Mouse (Mus musculus): ENCODE results near the gene Kcna7. TPM values are rescaled to one million over a fixed set of nuclear protein-coding genes. Genes with fewer than 3 reads are reported as not detected.

The Kcna7 gene
- total and polyA plus RNA-seq, 2 experiments from 2014 or later, result 0.06 TPM; not detected in 1

- peak; percentile 28; the same call in 1 of the 2 replicates for ATAC-seq (ENCODE audit: low FRiP score)
- no peak for TF ChIP-seq CTCF (IDR thresholded peaks at IDR 0.05)
- peak overlapping the region; percentile 79 for H3K4me2 ChIP-seq (ENCODE audit: low read depth, low read length, poor library complexity, severe bottlenecking)
- H3K4me1 ChIP-seq (ENCODE audit: insufficient read depth, low read length), result peaks cover 3% of the 10 kb centered on the region; the same call in 1 of the 2 replicates
- H3K4me3 ChIP-seq (ENCODE audit: low read depth, low read length), result peak overlapping the region; percentile 43
- H3K9ac ChIP-seq (replicated peaks; ENCODE audit: low read length, poor library complexity, severe bottlenecking), result peak overlapping the region; percentile 54
- DNase-seq (ENCODE audit: low spot score), result no peak
- H3K27me3 ChIP-seq (ENCODE audit: insufficient read depth, low read length), result peaks cover 92% of the 10 kb centered on the region
- no peaks in the 10 kb centered on the region for H3K36me3 ChIP-seq (ENCODE audit: insufficient read depth, low read length)
- WGBS, result 2% methylated on average over 22 of the region's 27 CpGs
- no peak overlapping the region for H3K27ac ChIP-seq (ENCODE audit: low read depth, low read length)
- no peaks in the 10 kb centered on the region for H3K9me3 ChIP-seq (ENCODE audit: low read length)
Observed at GRCm38 (mm10) chr7:45413864-45414739, 8.6 kb downstream of the Kcna7 start.

- 43% methylated on average over 12 of the region's 12 CpGs for WGBS
- Histone ChIP-seq H3K27me3 (ENCODE audit: insufficient read depth, low read length) (peaks cover 92% of the 10 kb centered on the region), H3K4me1 (ENCODE audit: insufficient read depth, low read length) (peaks cover 3% of the 10 kb centered on the region; the same call in 1 of the 2 replicates), H3K4me2 (ENCODE audit: low read depth, low read length, poor library complexity, severe bottlenecking) (no peak overlapping the region), H3K36me3 (ENCODE audit: insufficient read depth, low read length) (no peaks in the 10 kb centered on the region), H3K9ac (replicated peaks; ENCODE audit: low read length, poor library complexity, severe bottlenecking) (no peak overlapping the region), H3K4me3 (ENCODE audit: low read depth, low read length) (no peak overlapping the region), H3K27ac (ENCODE audit: low read depth, low read length) (no peak overlapping the region), H3K9me3 (ENCODE audit: low read length) (no peaks in the 10 kb centered on the region)
- no peak for ATAC-seq (ENCODE audit: low FRiP score)
- TF ChIP-seq CTCF (IDR thresholded peaks at IDR 0.05), result no peak
- DNase-seq (ENCODE audit: low spot score), result no peak
Observed at GRCm38 (mm10) chr7:45414740-45415224, 9.3 kb downstream of the Kcna7 start.

GRCm38 (mm10) chr7:45415636-45416035, 10.2 kb downstream of the Kcna7 start:
- ATAC-seq (ENCODE audit: low FRiP score) (no peak), DNase-seq (ENCODE audit: low spot score) (no peak)
- Histone ChIP-seq H3K9ac (replicated peaks; ENCODE audit: low read length, poor library complexity, severe bottlenecking) (peak overlapping the region; percentile 33; the same call in 1 of the 2 replicates), H3K9me3 (ENCODE audit: low read length) (no peaks in the 10 kb centered on the region), H3K36me3 (ENCODE audit: insufficient read depth, low read length) (no peaks in the 10 kb centered on the region), H3K27me3 (ENCODE audit: insufficient read depth, low read length) (peaks cover 88% of the 10 kb centered on the region), H3K4me1 (ENCODE audit: insufficient read depth, low read length) (peaks cover 3% of the 10 kb centered on the region; the same call in 1 of the 2 replicates), H3K4me3 (ENCODE audit: low read depth, low read length) (no peak overlapping the region; the same call in 1 of the 2 replicates), H3K4me2 (ENCODE audit: low read depth, low read length, poor library complexity, severe bottlenecking) (peak overlapping the region; percentile 26), H3K27ac (ENCODE audit: low read depth, low read length) (no peak overlapping the region)
- 9% methylated on average over 36 of the region's 37 CpGs for WGBS
- no peak for TF ChIP-seq CTCF (IDR thresholded peaks at IDR 0.05)

GRCm38 (mm10) chr7:45417962-45418492, 12.6 kb downstream of the Kcna7 start:
- Histone ChIP-seq H3K36me3 (ENCODE audit: insufficient read depth, low read length) (peaks cover 22% of the 10 kb centered on the region), H3K9ac (replicated peaks; ENCODE audit: low read length, poor library complexity, severe bottlenecking) (no peak overlapping the region), H3K4me3 (ENCODE audit: low read depth, low read length) (no peak overlapping the region), H3K27ac (ENCODE audit: low read depth, low read length) (no peak overlapping the region), H3K4me2 (ENCODE audit: low read depth, low read length, poor library complexity, severe bottlenecking) (no peak overlapping the region), H3K9me3 (ENCODE audit: low read length) (no peaks in the 10 kb centered on the region), H3K4me1 (ENCODE audit: insufficient read depth, low read length) (peaks cover 3% of the 10 kb centered on the region; the same call in 1 of the 2 replicates), H3K27me3 (ENCODE audit: insufficient read depth, low read length) (peaks cover 70% of the 10 kb centered on the region)
- WGBS, result 10% methylated on average over 13 of the region's 13 CpGs
- ATAC-seq (ENCODE audit: low FRiP score) (no peak), DNase-seq (ENCODE audit: low spot score) (no peak)
- no peak for TF ChIP-seq CTCF (IDR thresholded peaks at IDR 0.05)

GRCm38 (mm10) chr7:45419859-45420614, 14.6 kb downstream of the Kcna7 start:
- no peaks in the 10 kb centered on the region for H3K4me1 ChIP-seq (ENCODE audit: insufficient read depth, low read length)
- no peaks in the 10 kb centered on the region for H3K9me3 ChIP-seq (ENCODE audit: low read length)
- H3K36me3 ChIP-seq (ENCODE audit: insufficient read depth, low read length), result peaks cover 42% of the 10 kb centered on the region
- no peak overlapping the region for H3K4me3 ChIP-seq (ENCODE audit: low read depth, low read length)
- H3K27me3 ChIP-seq (ENCODE audit: insufficient read depth, low read length), result peaks cover 50% of the 10 kb centered on the region
- WGBS, result 20% methylated on average over 26 of the region's 27 CpGs
- no peak overlapping the region for H3K27ac ChIP-seq (ENCODE audit: low read depth, low read length)
- DNase-seq (ENCODE audit: low spot score) (no peak), ATAC-seq (ENCODE audit: low FRiP score) (no peak)
- no peak overlapping the region for H3K9ac ChIP-seq (replicated peaks; ENCODE audit: low read length, poor library complexity, severe bottlenecking)
- H3K4me2 ChIP-seq (ENCODE audit: low read depth, low read length, poor library complexity, severe bottlenecking), result no peak overlapping the region
- TF ChIP-seq CTCF (IDR thresholded peaks at IDR 0.05), result no peak

Measured in midbrain, postnatal 0 days (tissue).